Mouse (Mus musculus): ENCODE results near the gene Boll.
"Not testable (repeated sequence)": the region's sequence is repeated elsewhere in the genome, so short reads cannot be mapped to it uniquely, and the experiment has no call there.

Boll gene

DNA sequence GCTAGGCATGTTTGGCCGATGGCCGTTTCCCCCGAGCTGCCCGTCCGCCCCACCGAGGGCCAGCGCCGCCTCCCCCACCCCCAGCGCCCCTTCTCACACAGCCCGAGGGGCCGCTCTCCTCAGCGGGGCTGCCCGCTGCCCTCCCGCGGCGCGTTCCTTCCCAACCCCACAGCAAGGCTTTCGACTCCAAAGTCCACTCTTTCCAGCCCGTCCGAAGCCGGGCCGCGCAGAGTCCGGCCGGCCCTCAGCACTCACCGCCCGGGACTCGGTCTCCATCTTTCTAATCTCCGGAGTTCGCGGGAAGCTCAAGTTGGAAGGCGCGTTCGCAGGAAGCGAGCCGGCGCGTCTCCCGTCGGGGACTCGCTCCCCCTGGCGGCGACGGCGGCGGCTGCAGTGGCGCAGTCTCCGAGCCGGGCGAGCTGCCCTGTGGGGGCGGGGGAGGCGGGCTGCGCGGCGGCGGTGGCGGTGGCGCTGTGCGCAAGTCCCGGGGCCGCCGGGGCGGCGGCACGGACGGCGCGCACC is at the start of gene Boll:
TSS of gene Boll (minus strand) at position 426 of the 522 bp plus-strand sequence.
- DNase-seq, result peak; percentile 43

DNA sequence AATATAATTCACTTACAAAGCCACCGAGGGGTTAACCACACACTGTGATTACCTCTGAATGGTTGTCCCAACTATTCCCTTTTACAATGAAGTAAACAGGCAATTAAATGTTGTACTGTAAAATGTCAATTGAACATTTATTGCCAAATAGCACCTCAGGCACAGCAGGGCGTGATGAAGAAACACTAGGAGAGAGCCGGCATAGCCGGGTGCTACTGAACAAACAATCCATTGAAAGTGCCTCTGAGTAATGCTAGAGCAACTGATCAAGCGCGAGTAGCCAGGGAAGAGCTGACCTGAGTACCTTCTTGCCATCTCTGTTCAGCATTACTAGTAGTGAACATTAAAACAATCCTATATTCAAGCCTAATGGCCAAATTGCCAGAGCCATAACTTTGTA is 49.3 kb upstream of the Boll start:
- DNase-seq, result no peak

DNA sequence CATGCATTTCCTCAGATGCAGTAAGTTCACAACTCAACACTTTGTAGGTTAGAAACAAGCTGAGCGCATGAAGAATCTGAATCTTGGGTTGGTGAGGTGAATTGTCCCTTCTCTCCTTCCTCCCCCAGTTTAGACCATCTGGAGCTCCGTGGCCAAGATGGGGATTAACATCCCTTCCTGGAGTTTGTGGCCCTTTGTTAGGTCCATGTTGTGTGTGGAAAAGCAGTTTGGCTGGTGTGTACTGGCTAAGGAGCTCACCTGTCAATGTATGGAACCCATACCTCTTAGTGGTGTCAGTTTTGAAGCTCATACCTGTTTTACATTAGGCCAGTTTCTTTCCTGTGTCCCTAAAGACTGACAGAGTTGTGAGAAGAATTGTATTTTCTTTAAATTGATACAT is 47.8 kb upstream of the Boll start:
- no peak for DNase-seq

DNA sequence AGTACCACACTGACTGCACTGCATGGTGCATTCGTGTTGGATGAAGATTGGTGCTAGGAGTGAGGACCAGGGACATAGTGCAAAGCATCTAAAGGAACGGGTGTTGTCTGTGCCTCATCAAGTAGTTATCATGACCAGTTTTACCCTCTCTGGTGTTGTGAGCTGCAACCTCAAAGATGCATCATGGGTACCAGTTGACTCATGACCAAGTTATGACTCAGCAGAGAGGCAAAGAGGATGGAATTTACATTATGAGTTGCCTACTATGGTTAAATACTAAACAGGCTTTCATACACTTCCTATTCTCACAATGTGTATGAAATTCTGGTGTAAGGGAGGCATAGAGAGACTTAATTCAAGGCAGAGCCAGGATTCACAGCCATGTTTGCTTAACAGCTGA is 47.4 kb upstream of the Boll start:
- no peak for DNase-seq

DNA sequence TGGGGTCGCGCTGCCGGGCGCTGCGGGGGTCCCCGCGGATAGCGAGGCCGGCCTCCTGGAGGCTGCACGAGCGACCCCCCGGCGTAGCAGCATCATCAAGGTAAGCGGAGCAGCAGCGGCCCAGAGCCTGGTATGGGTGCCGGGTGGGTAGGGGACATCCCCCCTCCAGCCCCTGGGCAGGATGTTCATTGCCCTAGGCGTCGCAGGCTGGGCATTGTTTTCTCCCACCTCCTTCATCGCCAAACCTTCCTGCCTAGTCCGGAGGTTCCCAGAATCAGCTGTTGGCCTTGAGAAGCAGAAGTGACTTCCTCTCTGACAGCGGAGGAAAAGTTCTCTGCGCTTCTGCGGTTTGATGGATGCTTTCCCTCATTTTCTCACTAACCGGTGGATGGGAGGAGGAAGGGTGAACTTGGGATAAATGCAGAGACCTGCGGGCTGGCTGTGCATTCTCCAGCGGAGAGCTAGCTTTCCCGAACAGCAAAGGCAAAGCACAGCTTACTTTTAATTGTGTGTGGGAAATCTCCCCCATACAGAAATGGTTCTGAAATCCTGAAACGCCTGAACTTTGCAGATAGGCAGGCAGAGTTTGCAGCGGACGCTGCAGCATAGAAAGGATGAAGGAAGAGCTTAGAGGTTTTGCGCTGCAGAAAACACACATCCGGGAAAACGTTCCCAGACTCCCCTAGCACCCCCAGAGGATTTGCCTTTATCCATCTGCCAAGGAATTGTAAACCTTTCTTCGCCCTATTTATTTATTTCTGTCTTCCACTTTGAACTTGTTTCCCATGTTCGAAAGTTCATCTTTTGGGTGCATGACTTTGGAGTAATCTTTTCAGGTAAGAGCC is 43.5 kb upstream of the Boll start:
- DNase-seq, result peak; percentile 12

DNA sequence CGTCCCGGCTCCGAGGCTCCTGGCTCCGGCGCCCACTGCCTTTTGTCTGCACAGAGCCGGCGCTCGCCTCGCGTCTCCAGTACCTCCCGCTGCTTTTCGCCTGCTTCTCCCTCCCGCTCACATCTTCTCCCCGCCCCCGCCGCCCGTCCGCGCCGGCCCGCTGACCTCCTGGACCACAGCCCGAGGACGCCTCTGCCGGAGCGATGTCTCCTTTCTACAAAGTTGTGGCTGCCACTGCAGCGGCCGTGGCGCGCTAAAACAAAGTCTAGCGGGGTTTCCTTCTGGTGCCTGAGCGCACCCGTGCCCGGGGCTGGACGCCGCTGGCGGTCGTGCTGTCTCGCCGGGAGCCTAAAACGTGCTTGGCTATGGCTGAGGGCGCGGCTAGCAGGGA is 42.7 kb upstream of the Boll start:
- peak; percentile 78 for DNase-seq

DNA sequence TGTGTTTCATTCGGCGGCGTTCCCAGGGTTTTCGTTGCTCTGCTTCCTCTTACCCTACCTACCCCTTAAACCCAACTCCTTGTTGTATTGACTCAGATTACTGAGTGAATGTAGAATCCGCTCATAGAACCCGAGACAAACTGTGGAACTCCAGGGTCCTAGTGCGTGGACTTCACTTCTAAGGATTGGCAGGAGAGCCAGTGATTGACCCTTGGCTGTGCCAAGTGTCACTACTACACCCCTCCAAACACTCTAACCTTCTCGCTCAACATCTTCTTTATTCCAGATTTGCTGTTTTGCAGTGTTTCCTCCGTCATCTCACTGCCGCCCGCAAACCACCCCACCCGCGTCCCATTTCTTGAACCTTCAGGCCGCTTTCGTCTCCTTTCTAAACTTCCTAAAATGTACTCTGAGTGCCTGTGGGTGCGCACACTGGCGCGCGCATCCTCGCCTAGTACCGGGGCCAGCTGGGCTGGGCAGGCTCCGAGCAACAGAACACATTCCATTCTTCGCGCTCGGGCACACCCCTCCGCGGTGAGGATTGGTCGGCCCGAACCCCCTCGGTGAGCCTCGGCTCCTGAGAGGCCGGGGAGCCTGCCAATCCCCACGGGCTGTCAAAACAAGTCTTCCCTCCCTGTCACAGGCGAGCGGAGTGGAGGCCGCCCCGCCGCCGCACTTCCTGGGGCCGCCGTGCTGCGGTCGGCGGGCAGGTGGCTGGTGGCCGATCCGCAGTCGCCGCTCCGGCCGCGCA is 42.2 kb upstream of the Boll start, which contains the start of gene Plcl1:
TSS of gene Plcl1 (plus strand) at position 650 of the 751 bp plus-strand sequence.
- peak; percentile 97 for DNase-seq

DNA sequence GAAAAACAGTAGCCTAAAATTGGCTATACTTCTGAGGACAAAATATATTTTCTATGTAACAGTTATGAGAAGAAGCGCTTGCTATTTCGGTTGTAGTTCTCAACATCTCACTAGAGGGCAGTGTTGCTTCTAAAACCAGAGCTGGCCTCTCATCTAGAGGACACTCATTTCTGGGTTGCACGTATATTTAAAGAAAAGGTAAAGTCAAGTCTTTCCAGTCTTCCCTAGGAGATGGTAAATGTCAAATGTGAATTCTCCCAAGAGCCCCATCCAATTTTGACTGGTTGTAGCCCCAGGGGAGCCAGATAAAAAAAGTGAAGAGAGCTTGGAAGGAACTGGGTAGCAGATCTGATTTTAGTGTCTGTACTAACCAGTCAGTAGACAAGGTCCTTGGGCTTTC is 41.2 kb upstream of the Boll start:
- peak; percentile 57 for DNase-seq

DNA sequence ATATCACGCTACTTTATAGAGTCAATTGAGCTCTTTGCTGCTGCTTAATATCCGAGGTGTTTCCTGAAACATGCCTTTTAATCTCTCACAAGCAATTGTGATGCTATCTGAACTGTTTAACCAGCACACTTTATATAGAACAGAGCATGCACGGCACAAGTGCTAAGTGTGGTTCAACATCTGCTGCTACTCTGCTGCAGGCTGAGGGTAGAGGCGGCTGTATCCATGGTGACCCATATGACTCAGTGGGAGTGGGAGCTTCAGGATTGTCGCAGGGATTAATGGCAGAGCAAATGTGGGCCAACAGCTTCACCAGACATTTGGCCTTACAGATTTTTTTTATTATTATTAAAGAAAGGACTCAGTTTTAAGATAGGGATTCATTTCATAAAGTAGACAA is 36.6 kb upstream of the Boll start:
- DNase-seq, result no peak

DNA sequence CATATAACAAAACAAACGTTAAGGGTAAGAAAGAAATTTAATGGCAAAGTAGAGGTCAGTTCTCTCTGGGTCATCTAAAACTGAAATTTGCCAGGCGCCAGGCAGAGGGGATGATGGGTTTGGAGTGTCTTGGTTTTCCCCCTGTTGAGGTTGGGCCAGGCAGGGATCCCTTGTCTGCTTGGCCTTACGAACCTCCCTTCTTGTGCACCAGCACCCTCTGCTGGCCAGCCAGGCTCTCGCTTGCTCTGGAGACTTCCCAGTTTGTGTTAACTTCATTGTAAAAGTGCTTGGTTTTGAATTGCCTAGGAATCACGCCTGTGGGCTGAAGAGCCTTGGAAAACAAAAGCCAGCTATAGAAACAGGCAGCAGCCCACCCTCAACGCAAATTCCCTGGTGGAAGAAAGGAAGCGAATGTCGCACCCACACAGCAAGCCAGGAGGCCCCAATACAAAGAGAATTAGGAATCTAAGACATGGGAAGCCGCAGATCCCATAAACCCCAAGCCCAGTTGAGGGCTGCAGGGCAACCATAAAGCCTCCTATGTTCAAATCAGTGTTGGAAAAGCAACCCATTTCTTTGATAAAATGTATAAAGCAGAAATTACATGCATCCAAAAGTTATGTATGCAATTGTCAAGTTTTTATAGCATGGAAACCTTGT is 20.0 kb upstream of the Boll start:
- DNase-seq, result peak; percentile 66

DNA sequence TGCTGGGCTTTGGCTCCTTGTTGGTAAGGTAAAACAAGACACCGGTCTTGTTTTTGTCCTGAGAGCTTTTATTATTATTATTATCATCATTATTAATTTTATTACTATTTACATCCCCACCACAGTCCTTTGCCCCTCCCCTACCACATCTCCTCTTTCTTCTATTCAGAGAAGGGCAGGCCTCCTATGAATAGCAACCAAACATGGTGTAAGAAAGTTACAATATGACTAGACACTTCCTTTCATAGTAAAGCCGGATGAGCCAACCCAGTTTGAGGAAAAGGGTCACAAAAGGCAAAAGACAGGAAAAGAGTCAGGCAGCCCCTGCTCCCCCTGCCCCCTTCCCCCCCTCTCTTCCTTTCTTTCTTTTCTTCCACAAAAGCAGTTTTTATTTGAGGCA is 17.3 kb upstream of the Boll start:
- no peak for DNase-seq

DNA sequence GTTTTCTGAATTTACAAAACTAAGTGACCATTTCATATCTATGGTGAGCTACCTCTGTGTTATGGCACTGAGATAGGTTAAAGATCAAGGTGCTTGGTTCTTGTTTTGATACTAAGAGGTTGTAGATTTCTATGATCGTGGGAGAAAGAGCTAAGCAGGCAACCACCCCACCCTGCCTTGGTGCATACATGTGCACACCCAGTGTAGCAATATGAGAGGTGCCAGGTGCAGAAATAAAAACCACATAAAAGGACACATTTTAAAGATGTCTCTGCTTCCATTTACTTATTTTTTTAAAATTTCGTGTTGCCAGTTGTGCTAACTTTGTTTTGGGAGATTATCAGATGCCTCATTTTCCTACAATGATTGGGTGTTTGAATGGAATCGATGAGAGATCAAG is 9.4 kb upstream of the Boll start:
- no peak for DNase-seq

DNA sequence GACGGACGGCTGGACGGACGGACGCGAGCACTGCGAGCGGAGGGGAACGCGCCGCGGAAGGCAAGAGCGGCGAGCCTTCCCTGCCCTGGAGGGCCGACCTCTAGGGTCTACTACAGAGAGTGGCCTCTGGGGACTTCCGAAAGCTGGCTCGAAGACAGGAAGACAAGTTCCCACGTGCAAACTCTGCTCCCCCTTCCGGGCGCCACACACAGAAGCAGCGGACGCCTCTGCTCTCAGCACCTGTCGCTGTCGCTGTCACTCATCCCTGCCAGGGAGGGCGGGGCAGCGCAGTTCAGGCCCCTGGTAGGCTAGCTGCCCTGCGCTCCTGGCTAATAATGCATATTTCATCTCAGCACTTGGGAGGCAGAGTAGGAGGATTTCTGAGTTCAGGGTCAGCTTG is 317 bp upstream of the Boll start:
- DNase-seq, result peak; percentile 53

DNA sequence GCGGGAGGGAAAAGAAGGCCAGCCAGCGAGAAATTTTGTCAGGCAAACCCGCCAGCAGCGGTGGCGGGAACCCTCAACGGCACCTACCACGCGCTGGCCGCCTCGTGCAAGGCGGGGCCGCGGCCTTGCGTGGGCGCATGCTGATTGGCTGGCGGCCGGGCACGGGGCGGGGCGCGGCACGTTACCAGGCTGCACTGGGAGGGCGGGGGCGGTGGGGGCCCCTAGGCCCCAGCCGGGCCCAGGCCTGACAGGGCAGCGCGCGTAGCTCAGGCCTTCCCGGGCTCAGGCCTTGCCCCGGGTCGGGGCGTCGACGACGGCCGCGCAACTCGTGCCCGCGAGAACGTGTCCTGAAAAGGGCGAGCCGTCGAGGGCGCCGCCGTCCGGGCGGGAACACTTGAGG is 635 bp downstream of the Boll start:
- no peak for DNase-seq

DNA sequence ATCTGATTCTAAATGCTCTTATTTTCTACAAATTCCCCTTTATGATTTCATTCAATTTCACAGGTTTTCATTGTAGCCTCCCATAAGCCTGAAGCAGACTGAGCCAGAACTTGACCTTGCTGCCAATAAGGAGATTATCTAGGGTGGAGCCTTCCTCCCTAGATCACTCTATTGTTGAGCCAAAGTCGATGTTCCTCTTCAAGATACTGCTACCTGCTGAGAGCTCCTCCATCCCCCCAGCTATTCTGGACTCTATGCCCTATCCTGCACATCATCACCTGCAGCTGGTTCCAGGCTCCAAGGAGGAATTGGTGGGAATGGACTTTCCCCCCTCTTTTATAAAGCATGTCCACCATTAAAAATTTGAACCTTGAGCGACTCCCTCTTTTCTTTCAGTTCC is 11.4 kb downstream of the Boll start:
- not testable (repeated sequence) for DNase-seq

DNA sequence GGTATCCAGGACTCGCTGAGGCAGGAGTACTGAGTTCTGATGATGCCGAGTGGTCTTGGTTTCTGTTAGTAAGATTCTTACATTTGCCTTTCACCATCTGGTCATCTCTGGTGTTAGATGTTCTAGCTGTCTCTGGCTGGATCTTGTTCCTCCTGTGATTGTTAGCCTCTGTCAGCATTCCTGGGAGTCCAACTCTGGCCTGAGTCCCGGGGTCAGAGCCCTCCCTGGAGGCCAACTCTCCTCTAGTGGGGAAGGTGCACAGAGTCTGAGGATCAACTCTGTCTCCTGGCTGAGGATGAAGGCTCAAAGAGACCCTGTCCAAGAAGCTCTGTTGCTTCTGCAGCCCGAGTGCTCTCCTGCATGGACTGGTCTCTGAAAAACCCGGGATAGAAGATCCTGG is 37.8 kb downstream of the Boll start:
- DNase-seq, result not testable (repeated sequence)

DNA sequence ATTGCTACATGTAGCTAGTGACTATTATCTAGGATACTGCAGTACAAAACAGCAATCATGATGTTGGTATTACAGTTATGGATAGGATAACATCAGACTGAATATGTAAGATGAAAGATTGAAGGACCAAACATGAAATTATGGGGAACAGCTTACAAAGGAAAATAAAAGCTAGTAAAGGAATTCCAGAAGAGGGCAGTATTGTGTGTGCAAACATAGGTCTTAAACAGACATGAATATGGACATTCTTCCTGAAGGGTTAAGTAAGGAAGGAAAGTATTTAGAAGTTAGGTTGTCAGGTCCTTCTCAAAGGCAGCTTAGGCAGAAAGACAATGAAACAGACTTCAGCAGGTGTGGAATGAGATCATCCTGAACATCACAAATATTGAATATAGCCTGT is 62.2 kb downstream of the Boll start:
- DNase-seq, result no peak

DNA sequence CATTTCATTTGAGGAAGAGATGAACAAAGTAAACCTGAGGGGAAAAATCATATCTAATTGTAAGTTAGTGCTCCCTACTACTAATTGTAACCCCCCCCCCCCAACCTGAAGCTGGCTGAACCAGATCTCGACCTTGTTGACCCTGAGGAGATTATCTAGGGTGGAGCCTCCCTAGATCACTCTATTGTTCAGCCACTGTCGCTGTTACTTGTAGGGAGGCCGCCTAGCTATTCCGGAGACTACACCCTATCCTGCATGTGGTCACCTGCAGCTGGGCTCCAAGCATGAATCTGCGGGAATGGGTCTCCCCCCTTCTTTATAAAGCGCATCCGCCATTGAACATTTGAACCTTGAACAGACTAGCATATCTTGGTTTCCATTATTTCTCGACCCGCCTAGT is 84.2 kb downstream of the Boll start:
- DNase-seq, result no peak

DNA sequence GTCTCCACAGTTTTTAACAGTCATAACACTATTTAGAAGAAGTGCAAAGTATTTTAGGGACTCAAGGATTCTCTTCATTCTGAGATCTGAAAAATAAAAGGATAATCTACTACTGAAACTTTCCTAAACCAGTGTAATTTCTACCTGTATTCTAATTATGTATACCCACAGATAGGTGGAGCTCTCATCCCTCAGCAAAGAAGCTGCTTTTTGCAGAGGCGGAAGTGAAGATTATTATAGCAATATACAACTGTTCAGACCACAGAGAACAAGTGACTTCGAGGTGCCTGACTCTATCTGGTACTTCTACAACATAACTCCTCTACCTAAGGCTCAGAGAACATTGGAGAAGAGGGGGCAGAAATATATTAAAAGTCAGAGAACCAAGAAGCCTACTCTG is 97.8 kb downstream of the Boll start:
- DNase-seq, result no peak

DNA sequence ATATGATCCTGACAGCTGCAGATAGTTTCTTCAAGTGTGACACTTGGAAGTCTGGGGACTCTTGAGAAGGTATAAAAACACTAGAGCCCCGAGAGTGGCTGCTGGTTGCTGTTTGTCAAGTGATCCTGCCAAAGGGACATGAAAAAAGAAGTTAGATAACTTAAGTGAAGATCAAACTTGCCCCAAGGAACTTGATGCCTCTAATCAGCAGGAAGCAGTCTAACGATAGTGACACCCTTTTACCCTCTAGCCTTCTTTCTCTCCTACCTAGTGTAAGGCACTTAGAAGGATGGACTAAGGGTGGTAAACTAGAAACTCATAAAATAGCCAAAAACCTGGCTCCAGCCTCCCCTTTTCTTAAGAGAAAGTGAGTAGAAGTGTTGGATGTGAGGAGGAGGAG is 98.9 kb downstream of the Boll start:
- no peak for DNase-seq

DNA sequence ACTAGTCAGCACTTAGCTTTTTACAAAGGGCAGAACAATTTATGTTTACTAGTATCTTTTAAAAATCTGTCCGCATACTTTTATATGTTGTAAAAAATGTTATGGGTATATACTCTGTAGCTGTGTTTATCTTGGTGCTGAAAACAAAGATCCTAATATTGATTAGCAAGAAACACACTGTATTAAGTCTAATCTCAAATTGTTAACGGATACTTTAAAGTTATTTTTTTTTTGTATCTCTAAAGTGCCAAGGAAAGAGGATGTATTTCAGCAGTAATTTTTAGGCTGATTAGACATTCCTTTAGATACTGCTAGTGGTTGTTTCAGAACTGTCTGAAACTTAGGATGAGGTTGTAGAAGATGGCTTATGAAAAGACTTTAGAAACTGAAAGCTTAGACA is 116.9 kb downstream of the Boll start:
- no peak for DNase-seq

DNA sequence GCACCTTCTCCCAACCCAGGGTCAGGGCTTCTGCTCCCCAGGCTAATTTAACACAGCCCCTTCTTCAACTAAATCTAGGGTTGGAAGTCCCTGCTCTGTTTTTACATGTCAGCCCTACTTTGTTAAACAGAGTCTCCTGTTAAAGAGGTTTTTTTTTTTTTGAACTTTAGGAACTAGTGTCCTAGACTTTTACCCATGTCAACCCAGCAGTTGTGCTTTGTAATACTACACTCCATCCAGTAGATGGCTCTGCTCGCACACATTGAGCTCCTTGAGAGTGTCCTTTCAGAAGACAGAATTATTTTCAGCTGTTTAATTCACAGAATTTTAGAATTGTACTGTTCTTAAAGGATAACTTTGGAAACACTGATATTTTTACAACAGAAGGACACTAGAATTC is 124.0 kb downstream of the Boll start:
- no peak for DNase-seq

DNA sequence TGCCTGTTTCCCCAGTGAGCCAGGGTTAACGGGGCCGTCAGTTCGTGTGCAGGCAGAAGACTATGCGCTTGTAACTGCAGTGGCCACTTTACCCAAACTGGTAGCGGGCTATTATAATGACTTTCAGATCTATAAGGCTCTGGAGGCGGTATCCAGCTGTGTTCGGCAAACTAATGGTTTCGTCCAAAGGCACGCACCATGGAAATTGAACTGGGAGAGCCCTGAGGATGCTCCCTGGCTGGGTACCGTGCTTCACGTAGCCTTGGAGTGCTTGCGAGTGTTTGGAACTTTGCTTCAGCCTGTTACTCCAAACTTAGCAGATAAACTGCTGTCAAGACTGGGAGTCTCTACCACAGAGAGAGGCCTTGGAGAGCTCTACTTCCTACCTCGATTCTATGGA is 124.8 kb downstream of the Boll start:
- DNase-seq, result no peak

All from kidney, adult 11 months (tissue).